ENCODE assay signal across 8 mouse cellular contexts in the genomic region with DNA sequence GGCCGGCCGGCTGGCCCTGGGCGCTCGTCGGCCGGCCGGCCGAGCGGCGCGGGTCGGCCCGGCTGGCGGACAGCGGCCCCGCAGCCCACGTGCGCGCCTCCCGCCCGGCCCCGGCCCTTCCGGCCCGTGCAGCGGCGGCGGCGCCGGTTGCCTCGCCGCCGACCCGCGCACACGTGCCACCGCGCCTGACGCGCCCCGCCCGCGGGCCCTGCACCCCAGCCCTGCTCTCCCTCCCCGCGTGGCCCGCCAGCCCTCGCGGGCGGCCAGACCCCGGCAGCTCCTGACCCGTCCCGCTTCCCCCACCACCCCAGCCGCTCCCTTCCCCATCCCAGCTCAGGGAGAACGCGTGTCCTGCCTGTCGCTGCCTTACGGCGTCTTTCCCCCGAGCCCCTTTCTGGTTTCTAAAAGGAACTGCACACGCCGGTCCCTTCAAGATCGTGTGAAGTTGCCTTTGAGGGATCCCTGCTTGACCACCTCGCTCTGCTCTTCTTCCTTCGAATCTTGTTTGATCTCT. TPM values are rescaled to one million over a fixed set of nuclear protein-coding genes. Genes with fewer than 3 reads are reported as not detected.
DNase-seq lines count a peak whose midpoint lies in the region; ATAC-seq and TF ChIP-seq lines count a peak whose summit lies in the region.

No protein-coding gene starts in this region.

- no peak for TF ChIP-seq CTCF in heart, postnatal 0 days (IDR thresholded peaks at IDR 0.05; ENCODE audit: low read depth)

- peak overlapping the region; percentile 75 for H3K9ac ChIP-seq in embryonic facial prominence, embryonic 12.5 days
- H3K9ac ChIP-seq in heart, postnatal 0 days (replicated peaks; ENCODE audit: low read depth, low read length), result peak overlapping the region; percentile 77

- peaks cover 12% of the 10 kb centered on the region; the same call in 1 of the 2 replicates for H3K4me1 ChIP-seq in embryonic facial prominence, embryonic 12.5 days
- H3K4me1 ChIP-seq in heart, postnatal 0 days (ENCODE audit: control insufficient read depth, insufficient read depth), result peaks cover 9% of the 10 kb centered on the region; the same call in 1 of the 2 replicates

- peak; percentile 8 to 12 for DNase-seq in CD8-positive naive resting alpha-beta T cell, adult 2 months (ENCODE audit: low read depth in 2 of 2, low spot score in 2 of 2)
- DNase-seq in adrenal gland, postnatal 25 days, result peak; percentile 46
- peak; percentile 65 for DNase-seq in heart, postnatal 0 days (ENCODE audit: low spot score)
- peak; percentile 33 to 52 for DNase-seq in layer of hippocampus, postnatal 10 days (ENCODE audit: low spot score in 2 of 2)
- DNase-seq in lung, postnatal 4 days, result peak; percentile 63 to 65
- peak; percentile 68 for DNase-seq in retina, postnatal 1 day
- DNase-seq in thymus, postnatal 4 days, result peak; percentile 69

- ATAC-seq in embryonic facial prominence, embryonic 12.5 days (ENCODE audit: insufficient number of reproducible peaks, insufficient read depth, low FRiP score, low TSS enrichment), result peak; percentile 4; the same call in 1 of the 2 replicates
- peak; percentile 21 for ATAC-seq in heart, postnatal 0 days (ENCODE audit: insufficient read depth, low read depth)

- peak overlapping the region; percentile 64 for H3K4me3 ChIP-seq in embryonic facial prominence, embryonic 12.5 days
- peak overlapping the region; percentile 96 for H3K4me3 ChIP-seq in heart, postnatal 0 days (ENCODE audit: low read depth, low read length)

- WGBS in embryonic facial prominence, embryonic 12.5 days, result under 1% methylated on average over 58 of the region's 63 CpGs
- WGBS in heart, postnatal 0 days, result under 1% methylated on average over 50 of the region's 63 CpGs

- no peaks in the 10 kb centered on the region for H3K27me3 ChIP-seq in embryonic facial prominence, embryonic 12.5 days
- H3K27me3 ChIP-seq in heart, postnatal 0 days (ENCODE audit: control insufficient read depth, insufficient read depth, low read length), result no peaks in the 10 kb centered on the region

- no peaks in the 10 kb centered on the region for H3K9me3 ChIP-seq in embryonic facial prominence, embryonic 12.5 days
- no peaks in the 10 kb centered on the region for H3K9me3 ChIP-seq in heart, postnatal 0 days (replicated peaks; ENCODE audit: control insufficient read depth, low read length)

- peak overlapping the region; percentile 92 for H3K4me2 ChIP-seq in embryonic facial prominence, embryonic 12.5 days (replicated peaks)
- H3K4me2 ChIP-seq in heart, postnatal 0 days (ENCODE audit: low read depth, low read length), result peak overlapping the region; percentile 92

- H3K27ac ChIP-seq in embryonic facial prominence, embryonic 12.5 days, result peak overlapping the region; percentile 89
- H3K27ac ChIP-seq in heart, postnatal 0 days (ENCODE audit: low read depth), result peak overlapping the region; percentile 98

- no peaks in the 10 kb centered on the region for H3K36me3 ChIP-seq in embryonic facial prominence, embryonic 12.5 days
- H3K36me3 ChIP-seq in heart, postnatal 0 days (replicated peaks; ENCODE audit: control insufficient read depth, insufficient read depth, low read length), result no peaks in the 10 kb centered on the region

- no peak for TF ChIP-seq EP300 in heart, postnatal 0 days (IDR thresholded peaks at IDR 0.05; ENCODE audit: low read depth)

RNA-seq across cellular contexts. Expression of gene Ipo5, which starts 0.4 kb away (rescaled TPM):
- 83.9 and 89.9 TPM in 2 replicates for total RNA-seq in adrenal gland, postnatal 25 days (2021)
- 100 and 102 TPM in 2 replicates for polyA plus RNA-seq in embryonic facial prominence, embryonic 12.5 days (2016; fragmentation: Nextera tagmentation; extraction: Ambion mirVana)
- total RNA-seq in heart, postnatal 0 days (2014; rRNA removed; ENCODE audit: low replicate concordance), result 62.1 and 95.6 TPM in 2 replicates
- polyA plus RNA-seq in heart, postnatal 0 days (2015; fragmentation: Nextera tagmentation; extraction: Ambion mirVana), result 36.2 and 40.6 TPM in 2 replicates
- 100 to 1,000 TPM; 113 to 115 TPM for total RNA-seq in layer of hippocampus, postnatal 10 days (2021)

Comparison
In these comparisons a context has a peak if more than half of its experiments do, and no peak if none do; other contexts are left out.
1. Peak in every context shown above with its lines: DNase-seq, ATAC-seq, H3K4me3 ChIP-seq and H3K27ac ChIP-seq.
2. DNase-seq: peak in every context shown above with its lines; median percentile 69 in thymus, postnatal 4 days; 68 in retina, postnatal 1 day; 65 in heart, postnatal 0 days; 64 in lung, postnatal 4 days; 46 in adrenal gland, postnatal 25 days; 42 in layer of hippocampus, postnatal 10 days; 10 in CD8-positive naive resting alpha-beta T cell, adult 2 months.